Mouse (Mus musculus) retina, postnatal 7 days (tissue): Measurements from ENCODE around the gene Atg4c.
A peak's percentile ranks its signal among the peaks of the same experiment; 100 is the strongest.

Experiments used
- DNase-seq: peaks from one replicate; pipeline ENCODE4 v3.0.0-alpha.2; 2012; ENCODE audit warnings: low read depth, low spot score

Gene Atg4c

GRCm38 (mm10) chr4:99193810-99194582, at the start of gene Atg4c:
TSS of gene Atg4c (plus strand) at chr4:99193934.
- DNase-seq = peak; percentile 74

DNA sequence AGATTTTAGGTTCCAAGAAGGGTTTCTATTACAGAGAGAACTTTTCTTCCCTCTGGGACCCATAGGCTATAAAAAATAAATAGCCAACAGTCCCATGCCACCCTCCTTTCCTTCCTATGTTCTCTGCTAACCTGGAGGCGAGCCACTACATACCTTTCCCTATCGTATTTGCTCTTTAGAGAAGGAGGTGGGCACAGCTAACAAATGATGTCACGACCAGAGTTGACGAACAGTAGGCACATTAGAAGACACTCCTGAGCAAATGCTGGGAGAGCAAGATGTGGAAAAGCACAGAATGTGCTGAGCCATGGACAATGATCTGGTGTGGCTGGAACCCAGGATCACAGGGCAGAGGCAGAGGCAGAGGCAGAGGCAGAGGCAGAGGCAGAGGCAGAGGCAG, 42.3 kb upstream of the Atg4c start:
- no peak for DNase-seq

DNA sequence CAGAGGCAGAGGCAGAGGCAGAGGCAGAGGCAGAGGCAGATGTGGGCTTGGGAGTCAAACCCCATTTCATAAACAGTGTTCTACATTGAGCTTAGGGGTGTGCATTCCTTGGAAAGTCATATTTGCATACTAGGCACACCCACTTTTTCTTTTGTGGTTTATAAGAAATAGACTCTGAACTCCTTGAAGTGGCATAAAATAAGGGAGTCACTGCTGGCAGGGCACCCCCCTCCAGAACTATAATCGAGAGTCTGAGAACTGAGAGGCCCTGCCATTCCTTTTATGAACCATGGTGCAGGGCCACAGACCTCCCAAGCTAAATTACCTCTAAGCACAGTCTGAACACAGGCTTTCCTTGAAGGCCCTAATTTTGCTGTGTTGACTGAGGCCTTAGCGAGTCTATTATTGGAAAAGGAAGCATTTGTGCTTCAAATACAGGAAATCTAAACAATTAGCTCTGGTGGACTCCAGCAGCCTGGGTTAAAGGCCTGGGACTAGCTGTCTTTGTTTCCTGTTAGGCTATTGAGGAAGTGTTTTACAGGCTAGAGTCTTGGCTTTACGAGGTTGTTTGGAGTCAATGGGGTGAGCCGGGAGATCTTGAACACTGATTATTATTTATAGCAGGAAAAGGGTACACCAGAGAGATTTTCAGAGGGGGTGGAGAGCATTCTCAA, 41.7 kb upstream of the Atg4c start:
- DNase-seq = no peak

DNA sequence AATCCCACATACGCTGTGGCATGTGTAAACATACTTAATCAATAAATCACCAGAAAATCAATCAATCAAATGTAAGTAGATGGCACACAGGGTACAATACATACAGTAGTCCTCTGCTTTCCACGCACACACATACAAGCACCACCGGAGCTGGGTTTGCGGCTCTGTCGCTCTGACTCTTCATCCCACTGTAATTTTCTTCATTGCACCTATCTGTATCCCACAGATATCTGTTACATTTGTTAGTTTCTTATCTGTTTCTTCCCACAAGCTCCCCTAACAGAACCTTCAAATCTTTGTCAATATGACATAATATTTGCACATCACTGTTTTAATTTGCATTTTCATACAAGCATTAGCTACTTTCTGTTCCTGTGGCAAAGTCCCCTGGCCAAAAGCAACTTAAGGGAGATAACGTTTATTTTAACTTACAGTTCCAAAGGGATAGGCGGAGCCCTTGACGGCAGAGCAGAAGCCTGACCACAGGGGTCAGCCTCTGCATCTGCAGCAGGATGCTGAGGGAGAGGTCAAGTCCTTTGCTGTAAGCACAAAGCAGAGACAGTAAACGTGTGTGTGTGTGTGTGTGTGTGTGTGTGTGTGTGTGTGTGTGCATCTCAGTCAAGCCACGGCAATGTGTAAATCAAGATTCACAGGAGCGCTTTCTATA, 37.0 kb upstream of the Atg4c start:
- DNase-seq = no peak

DNA sequence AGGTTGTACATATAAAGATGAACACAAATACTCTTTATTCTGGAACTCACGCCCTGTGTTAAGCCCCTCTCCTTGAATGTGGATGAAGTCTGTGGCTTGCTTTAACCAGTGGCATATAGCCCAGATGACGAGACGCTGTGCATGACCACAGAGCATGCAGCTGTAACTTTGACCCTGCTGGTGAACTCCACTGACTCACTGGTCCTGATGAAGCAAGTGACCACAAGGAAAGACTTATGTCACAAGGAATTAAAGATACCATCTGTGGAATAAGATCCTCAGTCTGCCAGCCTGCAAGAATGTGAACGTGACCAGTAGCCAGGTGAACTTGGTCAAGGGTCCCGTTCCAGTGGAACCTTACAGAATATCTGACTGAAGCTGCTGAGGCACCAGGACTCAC, 35.2 kb upstream of the Atg4c start:
- DNase-seq = no peak

DNA sequence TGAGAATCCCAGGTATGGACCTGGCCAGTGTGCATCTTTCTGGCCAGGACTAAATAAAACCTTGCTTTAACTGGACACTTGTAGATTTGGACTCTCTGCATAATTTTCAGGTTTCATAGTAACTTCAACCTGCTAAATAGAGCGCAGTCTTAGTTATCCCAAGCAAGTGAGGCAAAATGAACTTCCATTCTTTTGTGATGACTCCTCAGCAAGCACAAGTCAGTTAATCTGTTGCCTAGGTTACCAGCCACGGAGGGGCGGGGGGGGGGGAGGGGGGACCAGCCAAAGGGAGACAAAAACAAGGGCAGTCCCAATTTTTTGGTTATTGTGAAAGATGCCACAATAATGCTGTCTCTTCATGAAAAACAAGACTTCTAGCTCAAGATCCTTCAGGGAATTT, 33.3 kb upstream of the Atg4c start:
- DNase-seq = no peak

DNA sequence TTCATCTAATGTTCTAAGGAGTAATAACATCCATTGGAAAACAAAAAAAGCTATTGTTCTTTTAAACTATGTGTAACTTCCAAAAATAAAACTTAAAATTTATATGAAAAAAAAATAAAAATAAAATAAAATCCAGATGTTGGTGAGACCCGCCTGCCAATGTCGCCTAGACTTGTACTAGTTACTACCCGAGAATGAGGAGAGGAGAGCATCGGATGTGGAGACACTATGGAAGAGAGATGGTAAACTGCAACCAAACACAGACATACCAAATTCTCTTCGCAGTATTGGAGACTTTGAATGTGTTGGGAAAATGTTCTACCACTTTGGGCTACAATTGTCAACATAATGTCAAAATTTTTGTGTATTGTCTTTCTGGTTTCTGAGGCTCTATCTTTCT, 32.8 kb upstream of the Atg4c start:
- no peak for DNase-seq

DNA sequence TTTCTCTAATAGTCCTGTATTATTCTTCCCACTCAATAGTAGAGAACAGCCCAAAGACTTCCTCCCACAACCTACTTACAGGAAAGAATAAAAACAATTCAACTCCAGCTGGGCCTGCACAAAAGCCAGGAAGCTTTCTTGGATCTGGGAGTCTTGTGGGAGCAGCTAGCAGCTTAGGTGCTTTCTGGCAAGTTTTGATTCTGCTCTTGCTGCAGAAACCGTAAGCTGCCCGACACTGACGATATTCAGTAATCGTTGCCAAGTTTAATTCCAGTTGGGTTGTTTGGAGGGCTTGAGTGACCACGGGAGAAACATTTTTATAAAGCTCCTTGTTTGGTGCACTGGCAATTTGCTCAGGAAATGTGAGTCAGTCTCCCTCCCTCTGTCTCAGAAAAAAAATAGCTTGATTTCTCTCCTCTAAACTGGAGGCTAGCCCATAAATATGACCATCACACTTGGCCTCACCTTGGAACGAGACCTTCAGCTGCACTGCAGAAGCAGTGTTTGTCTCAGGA, 32.2 kb upstream of the Atg4c start:
- no peak for DNase-seq

DNA sequence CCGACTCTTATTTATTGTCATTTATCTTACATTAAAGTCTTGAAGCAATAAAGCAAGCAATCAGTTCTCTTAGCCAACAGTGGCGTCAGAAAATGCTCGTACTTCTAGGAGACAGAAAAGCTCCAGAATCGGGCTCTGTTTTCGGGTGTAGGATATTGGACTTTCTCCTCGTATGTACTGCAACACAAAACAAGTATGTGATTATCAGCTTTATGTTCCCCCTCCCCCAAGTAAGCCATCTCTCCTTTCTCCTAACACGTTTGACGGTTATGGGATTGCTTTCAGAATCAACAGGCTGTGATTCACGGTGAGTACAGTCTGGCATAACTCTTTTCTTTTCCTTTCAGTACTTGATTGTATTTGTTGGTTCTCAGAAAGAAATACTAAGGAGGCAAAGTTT, 30.7 kb upstream of the Atg4c start:
- no peak for DNase-seq

- DNase-seq = no peak
Measured at GRCm38 (mm10) chr4:99163547-99163946, 30.2 kb upstream of the Atg4c start.

- DNase-seq = no peak
Measured at GRCm38 (mm10) chr4:99168869-99169268, 24.9 kb upstream of the Atg4c start.

DNA sequence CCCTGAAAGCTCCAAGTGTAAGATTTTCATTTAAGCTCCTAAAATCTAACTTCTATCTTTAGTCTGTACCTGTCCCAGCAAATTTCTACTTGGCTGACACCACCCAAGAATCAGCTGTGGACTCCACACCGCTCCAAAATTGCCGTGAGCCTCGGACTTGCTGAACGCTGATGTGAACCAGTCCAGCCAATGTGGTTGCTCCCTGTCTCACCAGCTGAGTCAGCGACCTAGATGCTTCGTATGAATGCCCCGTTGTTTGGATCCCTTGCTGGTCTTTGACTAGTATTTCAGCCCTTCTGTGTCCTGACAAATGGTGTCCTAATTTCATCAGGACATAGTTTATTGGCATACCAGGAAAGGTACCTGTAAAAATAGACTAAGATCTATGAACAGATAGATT, 19.5 kb upstream of the Atg4c start:
- no peak for DNase-seq

GRCm38 (mm10) chr4:99176841-99177240, 16.9 kb upstream of the Atg4c start:
- no peak for DNase-seq

DNA sequence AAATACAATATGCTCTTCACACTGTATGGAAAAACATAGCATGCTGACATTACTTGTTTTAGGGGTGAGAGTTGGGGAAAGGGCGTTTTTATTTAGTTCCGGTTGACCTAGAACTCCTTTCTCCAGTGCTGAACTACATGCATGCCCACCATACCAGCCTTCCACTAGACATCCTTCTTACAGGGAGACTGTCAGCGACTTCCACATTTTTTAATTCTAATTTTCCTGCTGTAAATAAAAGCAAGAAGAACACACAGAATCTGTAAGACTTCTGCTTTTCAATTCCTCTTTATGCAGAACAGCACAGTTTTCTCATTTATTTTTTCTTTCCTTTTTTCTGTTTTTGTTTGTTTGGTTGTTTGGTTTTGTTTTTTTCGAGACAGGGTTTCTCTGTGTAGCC, 16.5 kb upstream of the Atg4c start:
- no peak for DNase-seq

- no peak for DNase-seq
Measured at GRCm38 (mm10) chr4:99178851-99179250, 14.9 kb upstream of the Atg4c start.

- DNase-seq = no peak
Measured at GRCm38 (mm10) chr4:99179446-99180120, 14.2 kb upstream of the Atg4c start.

DNA sequence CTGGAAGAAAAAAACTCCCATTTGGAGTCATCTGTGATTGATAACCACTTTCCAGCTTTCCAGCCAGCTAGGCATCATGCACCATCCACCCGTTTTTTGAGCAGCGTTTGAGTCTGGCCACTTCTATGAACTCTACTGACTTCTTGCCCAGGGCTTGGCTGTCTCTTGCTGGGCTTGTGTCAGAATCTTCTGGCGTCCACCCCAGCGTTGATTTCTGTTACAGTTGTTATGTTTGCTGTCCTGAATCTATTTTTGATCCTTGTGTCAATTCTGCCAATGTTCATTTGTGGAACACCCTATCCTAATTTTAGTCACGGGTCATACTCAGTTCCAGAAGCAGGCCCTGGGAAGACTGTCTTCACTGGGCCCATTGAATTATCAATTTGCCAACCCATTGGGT, 12.8 kb upstream of the Atg4c start:
- no peak for DNase-seq

GRCm38 (mm10) chr4:99181739-99182419, 11.9 kb upstream of the Atg4c start:
- no peak for DNase-seq

DNA sequence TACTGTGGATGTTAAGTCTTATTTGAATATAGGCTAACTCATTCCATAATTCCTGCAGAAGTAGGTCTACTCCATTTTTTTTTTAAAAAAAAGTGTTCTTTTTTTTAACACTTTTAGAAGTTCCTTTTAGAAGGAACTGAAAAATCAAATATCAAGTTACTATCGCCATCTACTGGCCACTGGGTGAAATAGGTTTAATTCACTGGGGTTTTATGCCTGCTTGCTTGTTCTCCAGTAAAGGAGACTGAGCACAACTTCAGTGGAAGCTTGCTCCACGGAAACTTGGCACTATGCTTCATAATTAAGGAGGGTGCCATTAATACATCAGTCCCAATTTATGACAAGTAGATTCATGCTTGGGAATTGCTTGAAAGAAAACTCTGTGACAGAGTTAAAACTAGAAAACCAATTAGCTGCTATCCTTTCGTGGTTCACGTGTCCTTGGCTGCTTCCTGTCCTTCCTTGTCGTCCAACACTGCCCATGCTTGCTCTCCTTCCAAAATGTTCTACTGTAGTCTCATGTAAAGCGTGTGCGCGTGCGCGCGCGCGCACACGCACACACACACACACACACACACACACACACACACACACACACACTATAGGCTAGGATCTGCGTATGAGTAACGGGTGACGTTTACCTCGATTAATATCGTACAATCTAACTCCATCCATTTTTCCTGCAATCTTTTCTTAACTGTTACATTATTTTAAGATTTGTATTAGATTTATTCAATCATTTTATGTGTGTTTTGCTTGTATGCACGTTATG, 10.9 kb upstream of the Atg4c start:
- no peak for DNase-seq

GRCm38 (mm10) chr4:99184678-99185077, 9.1 kb upstream of the Atg4c start:
- no peak for DNase-seq

DNA sequence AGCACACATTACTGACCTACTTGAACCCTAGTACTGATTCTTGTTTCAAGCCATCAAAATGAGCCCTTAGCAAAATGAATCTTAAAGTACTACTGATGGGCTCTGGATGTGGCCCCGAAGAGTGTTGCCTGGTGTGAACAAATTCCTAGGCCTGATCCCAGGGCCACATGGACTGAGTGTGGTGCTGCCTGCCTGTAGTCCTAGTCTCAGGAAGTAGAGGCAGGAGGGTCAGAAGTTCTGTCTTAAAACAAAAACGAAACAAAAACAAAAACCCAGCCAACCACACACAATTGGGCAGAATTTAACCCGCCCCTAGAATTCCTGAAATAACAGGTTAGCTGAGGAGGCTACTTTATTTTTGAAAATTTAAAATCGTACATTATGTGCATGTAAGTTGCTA, 8.4 kb upstream of the Atg4c start:
- DNase-seq = no peak
